Mouse (Mus musculus): Measurements from ENCODE around the gene Vcam1. TPM values are rescaled to one million over a fixed set of nuclear protein-coding genes. Genes with fewer than 3 reads are reported as not detected.

Gene Vcam1
- total RNA-seq, 2 experiments from 2014 or later, result 14.7 to 17.1 TPM

DNA sequence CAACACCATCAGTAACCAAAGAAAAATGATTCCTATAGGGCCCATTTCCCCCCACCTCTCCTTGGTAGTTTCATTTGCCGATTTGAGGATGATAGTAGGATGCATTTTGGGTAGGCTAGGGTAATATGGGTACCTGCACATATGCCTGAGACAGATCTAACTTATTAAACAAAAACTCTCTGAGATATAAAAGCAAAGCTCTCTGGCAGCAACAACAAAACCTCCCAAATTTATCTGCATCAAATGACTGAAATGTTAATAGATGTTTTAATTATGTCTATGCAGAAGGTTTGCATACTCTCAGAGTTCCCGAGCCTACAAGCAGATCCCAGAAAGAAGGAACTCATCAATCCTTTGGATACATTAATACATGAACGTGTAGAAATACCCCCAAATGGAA, 1.7 kb downstream of the Vcam1 start:
- intact Hi-C loops (cut with DNase I), result loop anchor here (5.0 to 10.0 kb wide), 2 partner anchors 46 to 197 kb away; no protein-coding TSS in a partner anchor
- no peak for DNase-seq (ENCODE audit: low spot score)

DNA sequence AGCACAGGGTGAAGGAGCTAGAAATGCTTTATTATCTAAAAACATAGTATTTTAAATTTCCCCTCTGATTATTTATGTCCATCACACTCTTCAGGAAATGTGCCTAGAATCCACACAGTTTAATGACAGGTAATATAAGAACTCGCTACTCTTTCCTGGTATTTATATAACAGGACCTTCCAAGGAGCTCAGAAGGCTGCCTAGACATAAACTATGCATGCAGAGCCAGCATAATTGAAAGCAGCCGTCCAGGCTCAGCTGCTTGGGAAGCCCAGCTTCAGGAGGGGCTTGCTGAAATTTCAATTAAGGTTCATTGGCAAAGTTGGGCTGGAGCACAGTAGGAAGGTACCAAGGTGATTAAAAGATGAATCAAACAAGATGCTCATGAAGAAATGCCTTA, 2.2 kb downstream of the Vcam1 start:
- intact Hi-C loops (cut with DNase I), result loop anchor here (5.0 to 10.0 kb wide), 2 partner anchors 45 to 198 kb away; no protein-coding TSS in a partner anchor
- no peak for DNase-seq (ENCODE audit: low spot score)

DNA sequence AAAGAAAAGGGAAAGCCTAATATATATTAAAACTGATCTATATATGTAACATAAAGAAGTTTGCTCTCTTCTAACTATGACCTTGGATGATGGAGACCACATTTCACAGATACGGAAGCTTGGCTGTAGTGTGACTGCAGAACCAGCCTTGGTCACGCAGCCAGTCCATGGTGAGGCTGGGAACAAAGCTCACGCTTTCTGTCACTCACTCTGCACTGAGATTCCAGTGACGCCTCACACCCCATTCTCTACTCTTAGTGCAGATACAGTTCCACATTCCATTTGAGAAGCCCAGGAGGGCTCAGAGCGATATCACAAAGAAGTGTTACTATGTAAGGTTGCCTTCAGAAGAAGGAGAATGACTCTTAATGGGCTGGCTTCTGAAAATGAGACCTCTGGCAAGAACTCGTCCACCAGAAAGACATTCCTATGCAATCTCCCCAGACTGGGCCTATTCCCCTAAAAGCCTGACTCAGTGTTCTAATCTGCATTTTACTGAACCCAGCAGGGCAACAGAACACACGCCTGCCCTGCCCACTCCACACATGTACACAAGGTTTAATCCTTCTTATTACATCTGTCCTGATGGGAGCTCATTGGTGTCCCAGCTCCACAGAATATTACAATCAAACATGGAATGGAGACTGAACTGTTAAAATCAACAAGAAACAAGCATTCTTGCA, 2.8 kb downstream of the Vcam1 start:
- intact Hi-C loops (cut with DNase I), result loop anchor here (5.0 to 10.0 kb wide), 2 partner anchors 44 to 198 kb away; no protein-coding TSS in a partner anchor
- DNase-seq (ENCODE audit: low spot score), result no peak

DNA sequence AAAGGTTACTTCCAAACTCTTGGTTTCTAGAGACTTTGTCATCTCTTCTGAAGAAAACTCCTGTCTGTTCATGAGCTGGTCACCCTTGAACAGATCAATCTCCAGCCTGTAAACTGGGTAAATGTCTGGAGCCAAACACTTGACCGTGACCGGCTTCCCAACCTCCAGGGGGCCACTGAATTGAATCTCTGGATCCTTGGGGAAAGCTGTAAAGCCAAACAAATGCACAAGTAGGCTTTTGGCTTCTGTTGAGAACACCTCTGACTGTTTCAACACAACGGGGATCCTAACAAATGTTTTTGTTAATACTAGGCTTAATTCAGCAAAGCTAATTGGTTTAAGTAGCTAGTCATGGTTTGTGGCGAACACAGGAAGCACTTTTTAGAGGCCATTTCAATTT, 3.4 kb downstream of the Vcam1 start:
- no peak for DNase-seq (ENCODE audit: low spot score)
- intact Hi-C loops (cut with DNase I), result loop anchor here (5.0 to 10.0 kb wide), 2 partner anchors 44 to 199 kb away; no protein-coding TSS in a partner anchor

DNA sequence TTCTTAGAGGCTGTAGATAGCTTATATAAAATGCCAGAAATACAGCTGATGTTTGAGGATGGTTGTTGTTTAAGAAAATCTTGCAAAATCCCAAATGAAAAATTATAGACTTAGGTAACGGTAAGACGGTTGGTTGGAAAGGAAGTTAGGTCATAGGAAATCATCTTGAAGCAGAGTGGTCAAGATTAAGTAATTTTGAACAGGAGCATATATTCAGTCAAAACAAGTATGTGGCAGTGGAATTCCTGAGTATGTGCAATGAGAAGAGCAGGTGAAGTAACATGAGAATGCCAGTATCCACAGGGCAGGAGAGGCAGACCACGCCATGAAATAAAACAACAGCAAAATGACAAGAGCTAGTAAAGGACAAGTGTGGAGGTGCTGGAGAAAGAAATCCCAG, 5.7 kb downstream of the Vcam1 start:
- DNase-seq (ENCODE audit: low spot score), result no peak
- intact Hi-C loops (cut with DNase I), result loop anchor here (10.0 kb wide), 1 partner anchor 201 kb away; no protein-coding TSS in a partner anchor

DNA sequence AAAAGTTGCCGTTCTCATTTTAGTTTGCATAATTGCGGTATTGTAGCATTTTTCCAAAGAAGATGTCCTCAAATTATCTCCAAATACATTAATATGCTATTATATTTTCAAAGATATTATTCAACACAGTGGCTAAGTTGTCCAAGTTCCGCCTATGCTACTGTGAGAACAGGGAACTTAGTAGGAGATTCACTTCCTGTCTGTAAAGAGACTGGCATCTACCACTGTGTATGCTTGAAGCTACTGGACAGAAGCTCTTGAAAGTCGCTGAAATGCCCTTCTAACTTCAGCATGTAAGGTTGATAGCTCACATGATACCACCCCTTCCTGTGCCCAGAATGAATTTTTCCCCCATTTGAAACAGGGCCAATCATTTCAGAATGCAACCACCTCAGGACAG, 6.8 kb downstream of the Vcam1 start:
- intact Hi-C loops (cut with DNase I), result loop anchor here (10.0 kb wide), 1 partner anchor 202 kb away; no protein-coding TSS in a partner anchor
- DNase-seq (ENCODE audit: low spot score), result no peak

DNA sequence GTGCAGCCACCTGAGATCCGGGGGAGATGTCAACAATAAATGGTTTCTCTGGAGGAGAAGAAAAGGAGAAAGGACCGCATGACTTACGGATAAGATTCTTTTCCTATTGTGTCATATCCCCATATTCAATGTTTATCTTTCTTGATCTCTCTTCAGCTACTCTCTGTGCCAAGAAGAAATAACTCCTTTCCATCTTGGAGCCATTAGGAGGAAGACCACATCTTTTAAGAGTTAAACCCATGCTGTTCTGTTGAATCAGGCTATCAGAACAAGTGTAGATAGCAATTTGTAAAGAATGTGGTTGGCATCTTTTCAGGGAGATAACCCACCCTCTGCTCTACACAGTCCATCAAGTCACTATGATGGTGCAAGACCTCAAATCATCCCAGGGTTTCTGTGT, 8.5 kb downstream of the Vcam1 start:
- intact Hi-C loops (cut with DNase I), result loop anchor here (10.0 kb wide), 1 partner anchor 204 kb away; no protein-coding TSS in a partner anchor
- no peak for DNase-seq (ENCODE audit: low spot score)

DNA sequence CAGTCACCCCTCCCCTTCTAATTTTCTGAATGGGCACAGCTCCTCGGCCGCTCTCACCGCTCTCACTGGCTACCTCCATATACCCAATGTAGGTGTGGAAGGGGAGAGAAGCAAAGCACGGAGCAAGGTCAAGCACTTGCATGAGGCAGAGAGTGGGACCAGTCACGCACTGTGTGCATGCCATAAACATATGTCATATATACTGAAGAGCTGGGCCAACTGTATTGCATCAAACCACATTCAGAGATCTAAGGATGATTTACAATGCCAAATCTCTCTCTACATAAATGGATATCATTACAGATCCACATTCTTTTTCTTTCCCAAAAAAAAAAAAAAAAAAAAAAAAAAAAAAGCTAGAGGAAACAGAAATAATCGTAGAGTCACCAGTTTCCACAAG, 9.1 kb downstream of the Vcam1 start:
- DNase-seq (ENCODE audit: low spot score), result no peak
- intact Hi-C loops (cut with DNase I), result loop anchor here (10.0 kb wide), 1 partner anchor 204 kb away; no protein-coding TSS in a partner anchor

DNA sequence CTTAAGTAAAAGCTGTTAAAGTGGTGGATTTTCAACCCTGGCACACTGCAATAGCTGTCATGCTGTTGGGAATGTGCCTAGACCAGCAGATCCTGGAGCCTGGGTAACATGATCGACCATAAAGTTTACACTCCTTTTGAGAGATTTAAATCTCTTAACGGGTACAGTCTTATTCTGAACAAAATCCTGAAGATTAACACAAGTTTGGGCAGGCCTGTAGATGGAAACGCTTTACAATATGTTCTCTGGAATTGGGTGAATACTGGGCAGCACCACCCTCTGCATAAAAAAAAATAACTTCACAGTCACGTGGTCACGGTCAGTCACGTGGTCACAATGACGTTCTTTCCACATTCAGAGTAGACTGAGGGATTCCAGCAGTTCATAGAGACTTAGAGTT, 10.3 kb downstream of the Vcam1 start:
- intact Hi-C loops (cut with DNase I), result no loop called here

DNA sequence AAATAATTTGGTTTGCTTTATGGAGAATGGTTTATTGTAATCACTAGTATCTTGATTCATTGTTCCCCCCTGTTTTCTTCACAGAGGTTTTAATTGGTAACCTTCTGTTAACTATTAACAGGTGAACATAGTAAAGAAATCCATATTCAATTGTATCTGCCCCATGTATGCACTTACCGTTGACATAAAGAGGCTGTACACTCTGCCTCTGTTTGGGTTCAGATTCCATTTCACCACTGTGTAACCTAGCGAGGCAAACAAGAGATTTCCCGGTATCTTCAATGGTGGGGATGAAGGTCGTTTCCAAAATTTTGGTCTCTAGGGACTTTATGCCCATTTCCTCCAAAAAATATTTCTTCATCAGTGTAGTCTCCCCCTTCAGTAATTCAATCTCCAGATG, 12.4 kb downstream of the Vcam1 start:
- no peak for DNase-seq (ENCODE audit: low spot score)
- intact Hi-C loops (cut with DNase I), result no loop called here

More for the DNA sequence above, 10.3 kb downstream of the Vcam1 start:
- no peak for DNase-seq (ENCODE audit: low spot score)

DNA sequence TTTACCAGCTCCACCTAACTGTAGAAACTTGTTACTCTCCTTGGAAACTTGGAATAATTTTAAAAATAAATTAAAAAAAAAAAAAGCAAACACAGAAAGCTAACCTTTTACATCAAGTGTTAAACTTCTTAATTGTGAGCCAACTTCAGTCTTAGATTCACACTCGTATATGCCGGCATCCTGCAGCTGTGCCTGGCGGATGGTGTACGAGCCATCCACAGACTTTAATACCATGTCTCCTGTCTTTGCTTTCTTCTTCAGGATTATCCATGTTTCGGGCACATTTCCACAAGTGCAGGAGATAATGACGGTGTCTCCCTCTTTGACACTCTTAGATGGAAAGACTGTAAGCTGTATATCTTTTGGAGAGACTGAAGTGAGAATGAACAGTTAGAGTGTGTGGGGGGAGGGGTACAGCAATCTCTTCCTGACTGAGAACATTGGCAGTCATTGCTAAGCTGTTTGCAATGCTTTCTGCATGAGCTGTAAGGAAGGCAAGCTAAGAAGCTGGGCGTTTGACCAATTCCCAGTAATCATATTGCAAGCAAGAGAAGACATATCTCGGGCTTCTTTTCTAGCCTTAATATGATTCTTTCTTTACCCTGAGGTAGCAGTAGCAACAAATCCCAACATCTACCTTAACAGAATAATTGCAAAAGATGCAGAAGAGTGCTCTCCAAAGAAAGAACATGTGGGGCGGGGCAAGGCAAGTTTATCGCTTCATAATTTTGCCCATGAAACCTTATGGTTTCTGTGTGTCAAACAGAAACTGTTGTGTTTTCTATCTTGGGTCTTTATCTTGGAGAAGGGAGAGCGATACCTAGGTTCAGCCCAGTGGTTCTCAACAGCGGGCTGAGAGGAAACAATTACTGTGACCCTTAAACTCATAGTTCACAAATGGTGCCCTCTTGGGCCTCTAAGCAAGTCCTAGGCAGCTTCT, 15.0 kb downstream of the Vcam1 start:
- intact Hi-C loops (cut with DNase I), result no loop called here

DNA sequence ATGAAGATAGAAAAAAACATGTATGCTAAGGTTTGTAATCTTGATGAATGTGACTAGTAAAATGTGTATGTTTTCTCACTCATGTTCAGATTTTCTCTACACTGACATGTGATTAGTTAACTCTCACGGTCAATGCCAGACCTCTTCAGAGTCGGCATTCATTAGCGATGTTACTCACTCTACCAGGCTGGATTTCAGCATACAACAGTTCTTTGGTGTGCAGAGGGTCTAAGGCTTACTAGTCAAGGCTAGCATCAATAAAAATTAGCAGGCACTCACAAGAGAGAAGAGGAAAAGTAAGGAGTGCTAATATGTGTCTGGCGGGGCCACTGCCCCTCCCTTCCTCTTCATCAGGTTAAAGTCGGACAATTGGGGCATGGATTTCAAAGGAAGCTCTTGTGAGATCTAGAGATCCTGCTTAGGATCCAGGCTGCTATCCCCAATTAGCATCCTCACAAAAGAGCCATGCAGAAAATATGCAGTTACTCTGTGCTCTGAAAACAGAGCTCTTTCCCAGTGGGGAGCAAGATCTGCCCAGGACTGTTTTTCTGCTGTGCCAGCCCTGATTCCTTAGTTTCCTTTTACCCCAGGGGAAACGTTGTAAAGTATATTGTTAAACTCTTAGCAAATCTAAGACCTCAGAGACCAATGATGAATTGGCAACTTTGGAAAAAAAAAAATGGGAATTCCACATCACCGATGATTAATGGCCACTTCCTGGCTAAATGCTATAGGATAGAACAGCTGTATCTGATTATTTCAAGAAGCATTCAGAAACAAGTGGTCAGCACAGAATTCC, 15.8 kb downstream of the Vcam1 start:
- intact Hi-C loops (cut with DNase I), result no loop called here
- DNase-seq (ENCODE audit: low spot score), result no peak

More for the DNA sequence above, 15.0 kb downstream of the Vcam1 start:
- peak; percentile 20 for DNase-seq (ENCODE audit: low spot score)

DNA sequence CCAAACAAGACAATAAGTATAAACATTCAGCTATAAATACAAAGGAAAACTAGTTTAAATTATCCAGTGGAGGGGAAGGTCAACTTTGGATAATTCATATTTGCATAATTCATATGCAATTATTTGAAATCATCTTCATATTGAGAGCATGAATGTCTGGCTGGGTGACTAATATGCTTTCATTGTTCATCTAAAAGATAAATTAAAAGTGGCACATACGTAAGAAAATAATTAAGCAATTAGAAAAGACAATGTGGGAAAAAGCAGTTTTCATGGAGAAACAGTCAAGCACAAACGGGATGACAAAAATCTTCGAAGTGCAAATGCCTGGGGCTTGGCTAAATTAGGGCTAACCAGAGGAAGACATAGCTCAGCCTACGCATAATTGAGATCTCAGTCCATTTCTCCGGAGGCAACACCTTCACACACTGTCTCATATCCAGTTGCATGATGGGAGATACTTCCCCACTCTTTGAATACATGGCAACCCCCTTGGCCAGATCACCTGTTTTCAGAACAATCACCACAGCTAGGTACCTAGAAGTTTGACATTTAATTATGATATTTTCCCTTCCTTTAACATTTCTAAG, 16.6 kb downstream of the Vcam1 start:
- no peak for DNase-seq (ENCODE audit: low spot score)
- intact Hi-C loops (cut with DNase I), result no loop called here

DNA sequence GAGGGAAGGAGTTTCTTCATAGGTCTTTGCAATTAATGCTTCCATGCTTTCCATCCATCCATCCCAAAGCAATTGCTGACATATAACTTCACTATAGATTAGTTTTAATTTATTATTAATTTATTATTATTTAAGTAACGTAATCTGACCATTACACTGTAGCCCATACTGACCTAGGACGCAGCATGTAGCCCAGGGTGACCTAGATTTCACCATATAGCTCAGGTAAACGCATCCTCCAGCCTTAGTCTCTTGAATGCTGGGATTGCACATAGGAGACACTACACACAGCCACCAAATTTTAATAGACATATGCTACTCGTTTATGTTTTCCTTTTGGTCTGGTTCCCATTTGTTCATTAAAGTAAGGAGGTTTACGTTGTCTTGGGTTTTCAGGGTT, 23.8 kb downstream of the Vcam1 start:
- intact Hi-C loops (cut with DNase I), result no loop called here

DNA sequence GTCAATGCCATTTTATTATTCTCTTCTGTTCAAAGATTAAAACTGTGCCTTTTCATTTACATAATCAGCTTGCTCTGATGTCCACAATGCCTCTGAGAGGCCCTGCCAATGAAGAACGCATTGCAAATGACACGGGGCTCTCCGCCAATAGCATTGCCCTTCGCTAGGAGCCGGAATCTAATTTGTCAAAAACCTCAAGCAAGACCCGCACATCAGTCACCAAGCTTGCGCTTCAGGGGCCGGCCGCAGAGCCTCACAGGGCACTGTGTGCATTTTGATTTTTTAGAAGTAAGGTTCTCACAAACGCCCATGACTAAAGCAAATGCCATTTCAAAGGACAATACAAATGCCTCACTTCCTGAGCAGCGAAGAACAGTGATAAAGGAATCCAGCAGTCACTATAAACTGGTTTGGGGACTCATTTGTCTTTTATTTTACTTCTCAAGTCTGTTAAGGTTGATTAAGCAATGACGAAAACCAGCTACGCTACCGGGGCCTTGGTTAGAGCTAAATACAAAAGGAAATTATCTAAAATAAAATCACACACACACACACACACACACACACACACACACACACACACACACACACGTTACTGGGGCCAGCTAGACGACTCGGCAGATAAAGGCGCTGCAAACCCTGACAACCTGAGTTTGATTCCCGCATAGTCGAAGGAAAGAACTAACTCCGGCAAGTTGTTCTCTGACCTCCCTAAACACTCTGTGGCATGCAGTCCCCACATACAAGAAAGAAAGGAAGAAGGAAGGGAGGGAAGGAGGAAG, 24.4 kb downstream of the Vcam1 start:
- DNase-seq (ENCODE audit: low spot score), result no peak
- intact Hi-C loops (cut with DNase I), result no loop called here

More for the DNA sequence above, 23.8 kb downstream of the Vcam1 start:
- DNase-seq (ENCODE audit: low spot score), result no peak

DNA sequence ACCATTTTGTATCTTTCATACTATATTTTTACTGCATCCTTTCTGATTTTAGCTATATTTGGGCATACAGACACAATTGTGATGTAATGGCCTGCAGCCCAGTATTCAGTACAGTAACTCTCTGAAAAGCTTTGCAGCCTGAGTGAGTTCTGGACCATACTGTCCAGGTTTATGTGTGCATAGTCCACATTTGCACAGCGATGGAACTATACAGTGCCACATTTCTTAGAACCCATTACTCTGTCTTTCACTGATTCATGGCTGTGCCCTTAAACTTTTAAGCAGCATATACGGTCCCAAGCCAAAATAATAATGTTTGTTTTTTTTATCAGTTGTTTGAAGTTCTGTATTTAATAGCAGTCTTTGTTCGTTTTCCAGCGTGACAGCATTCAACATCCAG, 25.2 kb downstream of the Vcam1 start:
- no peak for DNase-seq (ENCODE audit: low spot score)
- intact Hi-C loops (cut with DNase I), result no loop called here

DNA sequence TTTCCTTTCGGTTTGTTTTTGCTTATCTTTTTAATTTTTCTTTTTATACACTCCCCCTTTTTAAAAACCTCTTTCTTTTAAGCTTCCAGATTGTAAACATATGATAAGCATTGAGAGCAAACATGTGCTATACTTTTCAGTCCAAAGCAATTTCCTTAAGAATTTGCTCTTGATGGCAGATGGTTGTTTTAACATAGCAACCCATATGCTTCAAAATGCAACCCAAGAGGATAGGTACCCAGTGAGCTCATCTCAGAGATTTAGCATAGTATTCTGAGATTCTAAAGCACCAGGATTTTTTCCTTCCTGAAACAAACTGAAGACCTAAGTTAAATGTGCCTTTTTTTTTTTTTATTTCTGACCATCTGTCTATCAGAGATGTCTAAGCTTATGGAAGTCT, 28.6 kb downstream of the Vcam1 start:
- DNase-seq (ENCODE audit: low spot score), result no peak
- intact Hi-C loops (cut with DNase I), result no loop called here

DNA sequence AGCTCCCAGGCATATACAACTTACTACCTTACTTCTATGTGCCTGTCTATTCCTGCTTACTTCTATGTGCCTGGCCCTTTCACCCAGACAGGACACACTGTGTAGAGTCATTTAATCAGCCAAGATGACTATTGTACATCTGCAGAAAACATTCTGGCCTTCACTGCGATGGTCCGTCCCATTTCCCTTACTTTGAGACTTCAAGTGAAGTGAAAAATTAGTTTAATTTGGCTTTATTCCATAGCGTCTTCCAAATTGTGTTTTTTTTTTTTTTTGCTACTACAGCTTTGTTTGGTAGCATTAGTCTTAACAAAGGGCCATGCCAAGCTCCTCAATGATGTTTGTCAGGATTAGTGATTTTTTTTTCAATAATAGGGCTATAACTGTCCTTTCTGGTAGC, 33.6 kb downstream of the Vcam1 start:
- no peak for DNase-seq (ENCODE audit: low spot score)
- intact Hi-C loops (cut with DNase I), result no loop called here

DNA sequence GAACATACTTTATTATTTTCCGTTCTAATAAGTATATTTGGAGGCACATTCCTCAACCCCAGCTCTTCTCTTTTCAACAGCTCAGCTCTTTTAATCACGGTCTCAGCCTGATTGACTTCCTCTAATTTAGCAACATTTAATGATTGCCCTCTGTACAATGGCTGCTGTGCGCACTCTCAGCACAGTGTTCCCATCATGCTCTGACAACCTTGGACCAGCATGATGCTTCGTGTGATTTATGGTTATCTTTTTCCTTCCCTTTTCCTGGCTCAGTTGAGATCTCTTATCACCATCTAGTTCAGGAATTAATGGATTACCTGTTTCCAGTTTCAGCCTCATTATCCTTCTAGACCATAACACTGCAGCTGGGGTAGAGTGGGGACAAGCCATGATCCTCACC, 34.2 kb downstream of the Vcam1 start:
- intact Hi-C loops (cut with DNase I), result no loop called here
- DNase-seq (ENCODE audit: low spot score), result no peak

All from heart, postnatal 25 days (tissue).